Mouse (Mus musculus): ENCODE data around the gene Phactr1. TPM values are rescaled to one million over a fixed set of nuclear protein-coding genes. Genes with fewer than 3 reads are reported as not detected.
A peak's percentile ranks its signal among the peaks of the same experiment; 100 is the strongest.

Gene Phactr1
- total and polyA plus RNA-seq, 3 experiments = 0.11 TPM; not detected in 2

DNA sequence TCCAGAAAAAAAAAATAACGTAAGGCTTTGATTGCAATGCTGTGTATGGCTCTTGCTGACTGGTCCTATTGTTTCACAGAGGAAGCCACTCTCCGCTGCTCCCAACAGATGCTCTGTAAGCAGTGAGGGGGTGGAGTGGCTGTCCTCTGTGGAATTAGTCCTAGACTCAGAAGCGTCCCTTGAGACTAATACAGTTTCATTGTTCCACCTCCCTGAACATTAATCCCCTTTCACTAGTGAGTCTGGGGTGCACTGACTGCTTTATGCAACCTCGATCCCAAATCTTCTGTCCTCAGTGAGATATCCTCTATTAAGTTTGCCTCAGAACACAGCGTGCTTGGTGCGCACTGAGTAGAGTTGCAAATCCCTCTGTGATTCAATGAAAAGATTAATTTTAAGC is 91.9 kb downstream of the Phactr1 start:
- ATAC-seq (ENCODE audit: extremely low read depth, insufficient number of reproducible peaks, low FRiP score, poor library complexity, severe bottlenecking) (no peak), DNase-seq (ENCODE audit: low spot score) (no peak)
- no peaks in the 10 kb centered on the region for H3K36me3 ChIP-seq (replicated peaks)
- TF ChIP-seq CTCF (IDR thresholded peaks at IDR 0.05; ENCODE audit: low read depth, low read length) (no peak), GATA2 (IDR thresholded peaks at IDR 0.05; ENCODE audit: borderline replicate concordance, low read depth, low read length) (no peak), TAL1 (conservative IDR thresholded peaks at IDR 0.05; ENCODE audit: low read depth, low read length) (no peak), POLR2AphosphoS5 (IDR thresholded peaks at IDR 0.05; ENCODE audit: insufficient replicate concordance, low read depth, low read length) (no peak), GATA1 (IDR thresholded peaks at IDR 0.05; ENCODE audit: borderline replicate concordance, low read length) (no peak)
- H3K9me3 ChIP-seq (replicated peaks) = peaks cover 7% of the 10 kb centered on the region
- no peak overlapping the region for H3K4me3 ChIP-seq (ENCODE audit: low read depth, low read length)
- H3K4me1 ChIP-seq (ENCODE audit: insufficient read depth, low read depth, low read length) = no peaks in the 10 kb centered on the region
- H3K27me3 ChIP-seq (ENCODE audit: insufficient read depth, low read length) = no peaks in the 10 kb centered on the region

DNA sequence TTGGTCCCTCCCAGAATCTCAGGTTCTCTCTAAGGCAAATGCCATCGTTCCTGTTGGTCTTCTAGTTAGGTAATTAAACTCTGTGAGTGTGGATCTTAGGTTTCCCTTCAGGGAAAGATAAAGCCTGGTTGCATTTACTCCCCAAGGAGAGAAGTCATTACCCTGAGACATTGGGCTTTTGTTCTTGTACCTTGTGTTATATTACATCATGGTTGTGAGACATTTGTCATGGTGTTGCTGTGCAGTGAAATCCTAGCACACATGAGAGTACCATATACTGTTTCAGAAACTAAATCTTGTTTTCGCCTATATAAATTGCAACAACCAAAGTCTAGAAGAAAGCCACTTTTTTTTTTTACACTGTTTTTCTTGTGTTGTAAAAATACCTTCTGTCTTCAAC is 93.6 kb downstream of the Phactr1 start:
- no peaks in the 10 kb centered on the region for H3K27me3 ChIP-seq (ENCODE audit: insufficient read depth, low read length)
- no peak for ATAC-seq (ENCODE audit: extremely low read depth, insufficient number of reproducible peaks, low FRiP score, poor library complexity, severe bottlenecking)
- H3K9me3 ChIP-seq (replicated peaks) = peaks cover 7% of the 10 kb centered on the region
- H3K4me1 ChIP-seq (ENCODE audit: insufficient read depth, low read depth, low read length) = no peaks in the 10 kb centered on the region
- no peak overlapping the region for H3K4me3 ChIP-seq (ENCODE audit: low read depth, low read length)
- DNase-seq (ENCODE audit: low spot score) = no peak
- no peaks in the 10 kb centered on the region for H3K36me3 ChIP-seq (replicated peaks)
- TF ChIP-seq GATA1 (IDR thresholded peaks at IDR 0.05; ENCODE audit: borderline replicate concordance, low read length) (no peak), TAL1 (conservative IDR thresholded peaks at IDR 0.05; ENCODE audit: low read depth, low read length) (no peak), POLR2AphosphoS5 (IDR thresholded peaks at IDR 0.05; ENCODE audit: insufficient replicate concordance, low read depth, low read length) (no peak), GATA2 (IDR thresholded peaks at IDR 0.05; ENCODE audit: borderline replicate concordance, low read depth, low read length) (no peak), CTCF (IDR thresholded peaks at IDR 0.05; ENCODE audit: low read depth, low read length) (no peak)

DNA sequence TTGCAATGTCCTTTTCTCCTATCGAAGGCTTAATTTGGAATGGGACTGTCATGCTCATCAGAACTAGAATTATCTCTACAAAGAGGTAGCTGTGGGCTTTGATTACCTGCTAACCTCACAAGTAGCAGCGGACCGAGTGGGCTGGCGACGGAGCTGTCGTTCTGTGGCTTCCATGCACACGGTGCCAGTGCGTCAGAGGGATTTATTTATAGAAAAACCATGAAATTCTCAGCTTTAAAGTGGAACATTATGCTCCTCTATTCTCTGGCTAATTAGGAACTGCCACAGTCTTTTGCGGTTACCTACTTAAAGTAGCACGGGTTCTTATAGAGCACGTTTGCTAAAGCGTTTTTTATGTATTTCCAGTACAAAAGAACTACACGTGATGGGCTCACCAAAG is 101.7 kb downstream of the Phactr1 start:
- no peak for TF ChIP-seq GATA1 (IDR thresholded peaks at IDR 0.05; ENCODE audit: borderline replicate concordance, low read length)
- TF ChIP-seq POLR2AphosphoS5 (IDR thresholded peaks at IDR 0.05; ENCODE audit: insufficient replicate concordance, low read depth, low read length) = no peak
- no peak for DNase-seq (ENCODE audit: low spot score)

GRCm38 (mm10) chr13:42789221-42789620 is 108.8 kb downstream of the Phactr1 start:
- ATAC-seq (ENCODE audit: extremely low read depth, insufficient number of reproducible peaks, low FRiP score, poor library complexity, severe bottlenecking) (no peak), DNase-seq (ENCODE audit: low spot score) (no peak)
- TF ChIP-seq CTCF (IDR thresholded peaks at IDR 0.05; ENCODE audit: low read depth, low read length) (no peak), GATA1 (IDR thresholded peaks at IDR 0.05; ENCODE audit: borderline replicate concordance, low read length) (no peak), POLR2AphosphoS5 (IDR thresholded peaks at IDR 0.05; ENCODE audit: insufficient replicate concordance, low read depth, low read length) (no peak), GATA2 (IDR thresholded peaks at IDR 0.05; ENCODE audit: borderline replicate concordance, low read depth, low read length) (no peak), TAL1 (conservative IDR thresholded peaks at IDR 0.05; ENCODE audit: low read depth, low read length) (no peak)
- H3K36me3 ChIP-seq (replicated peaks) = no peaks in the 10 kb centered on the region
- peaks cover 12% of the 10 kb centered on the region for H3K9me3 ChIP-seq (replicated peaks)
- H3K27me3 ChIP-seq (ENCODE audit: insufficient read depth, low read length) = no peaks in the 10 kb centered on the region
- H3K4me1 ChIP-seq (ENCODE audit: insufficient read depth, low read depth, low read length) = no peaks in the 10 kb centered on the region
- no peak overlapping the region for H3K4me3 ChIP-seq (ENCODE audit: low read depth, low read length)

More for the DNA sequence above, 101.7 kb downstream of the Phactr1 start:
- no peak for ATAC-seq (ENCODE audit: extremely low read depth, insufficient number of reproducible peaks, low FRiP score, poor library complexity, severe bottlenecking)
- H3K27me3 ChIP-seq (ENCODE audit: insufficient read depth, low read length) = no peaks in the 10 kb centered on the region
- peaks cover 19% of the 10 kb centered on the region for H3K9me3 ChIP-seq (replicated peaks)
- no peaks in the 10 kb centered on the region for H3K36me3 ChIP-seq (replicated peaks)
- no peak overlapping the region for H3K4me3 ChIP-seq (ENCODE audit: low read depth, low read length)
- no peaks in the 10 kb centered on the region for H3K4me1 ChIP-seq (ENCODE audit: insufficient read depth, low read depth, low read length)

- ATAC-seq (ENCODE audit: extremely low read depth, insufficient number of reproducible peaks, low FRiP score, poor library complexity, severe bottlenecking) (no peak), DNase-seq (ENCODE audit: low spot score) (no peak)
- Histone ChIP-seq H3K4me3 (ENCODE audit: low read depth, low read length) (no peak overlapping the region), H3K9me3 (replicated peaks) (peaks cover 6% of the 10 kb centered on the region), H3K4me1 (ENCODE audit: insufficient read depth, low read depth, low read length) (no peaks in the 10 kb centered on the region), H3K27me3 (ENCODE audit: insufficient read depth, low read length) (no peaks in the 10 kb centered on the region), H3K36me3 (replicated peaks) (no peaks in the 10 kb centered on the region)
- TF ChIP-seq CTCF (IDR thresholded peaks at IDR 0.05; ENCODE audit: low read depth, low read length) (peak; percentile 37; the same call in 1 of the 2 replicates), GATA1 (IDR thresholded peaks at IDR 0.05; ENCODE audit: borderline replicate concordance, low read length) (no peak)
Measured at GRCm38 (mm10) chr13:42792279-42792678, 111.9 kb downstream of the Phactr1 start.

DNA sequence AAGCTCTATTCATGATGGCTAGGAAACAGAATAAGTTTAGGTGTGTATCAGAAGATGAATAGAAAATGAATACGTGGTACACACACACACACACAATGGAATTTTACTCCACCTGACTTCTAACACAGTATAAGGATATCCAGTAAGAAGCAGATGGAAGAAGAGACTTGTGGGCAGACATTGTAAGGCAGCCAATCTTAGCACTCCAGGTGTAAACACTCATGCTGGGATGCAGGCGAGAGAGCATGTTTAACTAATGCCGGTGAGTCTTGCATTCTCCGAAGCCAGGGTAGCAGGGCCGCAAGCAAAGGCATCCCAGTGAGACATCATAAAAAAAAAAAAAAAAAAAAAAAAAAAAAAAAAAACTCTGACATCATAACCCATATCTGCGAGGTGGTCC is 120.1 kb downstream of the Phactr1 start:
- Histone ChIP-seq H3K36me3 (replicated peaks) (no peaks in the 10 kb centered on the region), H3K27me3 (ENCODE audit: insufficient read depth, low read length) (no peaks in the 10 kb centered on the region), H3K9me3 (replicated peaks) (peaks cover 21% of the 10 kb centered on the region), H3K4me1 (ENCODE audit: insufficient read depth, low read depth, low read length) (no peaks in the 10 kb centered on the region), H3K4me3 (ENCODE audit: low read depth, low read length) (no peak overlapping the region)
- ATAC-seq (ENCODE audit: extremely low read depth, insufficient number of reproducible peaks, low FRiP score, poor library complexity, severe bottlenecking) (no peak), DNase-seq (ENCODE audit: low spot score) (no peak)
- TF ChIP-seq POLR2AphosphoS5 (IDR thresholded peaks at IDR 0.05; ENCODE audit: insufficient replicate concordance, low read depth, low read length) = no peak
- TF ChIP-seq TAL1 (conservative IDR thresholded peaks at IDR 0.05; ENCODE audit: low read depth, low read length) = no peak
- no peak for TF ChIP-seq CTCF (IDR thresholded peaks at IDR 0.05; ENCODE audit: low read depth, low read length)
- TF ChIP-seq GATA1 (IDR thresholded peaks at IDR 0.05; ENCODE audit: borderline replicate concordance, low read length) = no peak
- TF ChIP-seq GATA2 (IDR thresholded peaks at IDR 0.05; ENCODE audit: borderline replicate concordance, low read depth, low read length) = no peak

DNA sequence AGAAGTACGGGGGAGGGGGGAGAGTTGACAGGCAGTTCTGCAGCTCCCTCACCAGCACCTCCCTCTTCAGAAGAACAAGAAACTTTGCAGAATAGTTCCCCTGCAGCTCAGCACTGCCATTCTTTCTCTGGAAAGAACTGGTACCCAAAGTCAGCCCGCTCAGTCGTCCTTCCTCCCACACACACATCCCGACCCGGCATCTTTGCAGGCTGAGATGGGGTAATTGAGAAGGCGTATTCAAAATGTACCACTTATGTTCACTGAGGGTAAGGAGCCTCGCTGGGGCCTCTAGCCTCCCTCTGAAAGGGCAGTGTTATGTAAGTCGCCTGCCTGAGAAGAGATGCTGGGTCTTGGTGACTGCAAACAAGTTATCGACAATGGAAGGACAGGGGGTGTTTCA is 123.9 kb downstream of the Phactr1 start:
- Histone ChIP-seq H3K4me1 (ENCODE audit: insufficient read depth, low read depth, low read length) (no peaks in the 10 kb centered on the region), H3K4me3 (ENCODE audit: low read depth, low read length) (no peak overlapping the region), H3K9me3 (replicated peaks) (peaks cover 23% of the 10 kb centered on the region), H3K36me3 (replicated peaks) (no peaks in the 10 kb centered on the region), H3K27me3 (ENCODE audit: insufficient read depth, low read length) (no peaks in the 10 kb centered on the region)
- ATAC-seq (ENCODE audit: extremely low read depth, insufficient number of reproducible peaks, low FRiP score, poor library complexity, severe bottlenecking) = no peak
- no peak for DNase-seq (ENCODE audit: low spot score)
- no peak for TF ChIP-seq TAL1 (conservative IDR thresholded peaks at IDR 0.05; ENCODE audit: low read depth, low read length)
- TF ChIP-seq CTCF (IDR thresholded peaks at IDR 0.05; ENCODE audit: low read depth, low read length) = no peak
- no peak for TF ChIP-seq GATA2 (IDR thresholded peaks at IDR 0.05; ENCODE audit: borderline replicate concordance, low read depth, low read length)
- no peak for TF ChIP-seq POLR2AphosphoS5 (IDR thresholded peaks at IDR 0.05; ENCODE audit: insufficient replicate concordance, low read depth, low read length)
- no peak for TF ChIP-seq GATA1 (IDR thresholded peaks at IDR 0.05; ENCODE audit: borderline replicate concordance, low read length)
